Mouse (Mus musculus): ENCODE measurements around the gene Zfp972.
"Not testable (repeated sequence)": the region's sequence is repeated elsewhere in the genome, so short reads cannot be mapped to it uniquely, and the experiment has no call there.

DNA sequence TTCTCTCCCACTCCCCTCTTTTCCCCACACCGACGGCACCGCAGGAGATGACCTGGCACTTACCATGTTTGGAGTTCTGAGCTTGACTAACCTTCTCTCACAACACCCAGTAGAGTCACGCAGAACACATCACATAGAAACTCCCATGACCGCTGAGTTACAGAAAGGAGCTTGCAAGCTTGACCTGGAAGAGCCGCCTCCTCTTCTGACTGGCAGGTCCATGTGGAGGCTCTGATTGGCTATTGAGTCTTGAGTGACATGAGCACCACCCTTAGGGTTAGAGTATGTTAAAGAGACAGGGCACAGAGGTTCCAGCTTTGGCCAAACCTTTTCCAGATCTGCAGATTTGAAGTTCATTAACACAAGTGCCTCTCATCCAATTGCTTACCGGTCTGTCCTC lies 31.7 kb upstream of the Zfp972 start, which contains the start of gene Gm14326:
- TF ChIP-seq EP300, CTCF (IDR thresholded peaks at IDR 0.05; ENCODE audit: low read depth): not testable (repeated sequence)

Measured in liver, embryonic 14.5 days (tissue).